Mouse (Mus musculus) embryo, embryonic 11 days (tissue): Measurements from ENCODE around the gene Tmem52.

Experiments used
- DNase-seq: peaks from one replicate; pipeline ENCODE4 v3.0.0-alpha.2; 2015

The Tmem52 gene

DNA sequence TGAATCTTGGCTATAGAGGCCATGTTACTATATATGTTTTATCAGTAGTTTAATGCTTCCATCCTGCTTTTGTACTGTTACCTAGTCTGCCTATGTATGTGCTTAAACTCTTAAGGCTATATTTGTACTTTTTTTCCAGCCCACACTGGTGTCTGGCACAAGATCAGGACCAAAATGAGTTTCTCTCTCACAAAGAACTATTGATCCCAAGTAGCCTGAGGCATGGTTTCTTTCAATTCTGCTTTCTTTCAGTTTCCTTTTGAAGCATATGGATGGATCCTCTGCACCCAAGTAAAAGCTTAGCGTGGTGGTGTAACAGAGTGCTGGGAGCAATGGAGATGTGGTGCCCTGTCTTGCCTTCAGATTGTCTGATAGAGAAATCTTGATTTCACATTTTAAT is 42.1 kb downstream of the Tmem52 start:
- no peak for DNase-seq

DNA sequence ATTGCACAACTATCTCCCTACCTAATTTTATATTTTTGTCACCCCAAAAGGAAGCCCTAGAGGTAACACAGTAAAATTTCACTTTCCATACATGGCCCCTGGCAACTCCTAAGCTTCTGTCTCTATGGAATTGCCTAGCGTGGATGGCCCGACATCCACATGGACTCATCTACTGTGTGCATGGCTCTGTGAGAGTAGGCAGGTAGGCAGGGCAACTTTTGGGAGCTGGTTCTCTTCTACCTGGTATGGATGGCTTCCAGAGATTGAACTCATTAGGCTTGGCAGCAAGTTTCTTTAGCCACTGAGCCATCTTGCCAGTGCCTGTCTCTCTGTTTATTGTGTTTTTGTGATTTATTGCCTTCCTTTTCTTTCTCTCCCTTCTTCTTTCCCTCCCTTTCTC is 45.9 kb downstream of the Tmem52 start:
- DNase-seq, result no peak

DNA sequence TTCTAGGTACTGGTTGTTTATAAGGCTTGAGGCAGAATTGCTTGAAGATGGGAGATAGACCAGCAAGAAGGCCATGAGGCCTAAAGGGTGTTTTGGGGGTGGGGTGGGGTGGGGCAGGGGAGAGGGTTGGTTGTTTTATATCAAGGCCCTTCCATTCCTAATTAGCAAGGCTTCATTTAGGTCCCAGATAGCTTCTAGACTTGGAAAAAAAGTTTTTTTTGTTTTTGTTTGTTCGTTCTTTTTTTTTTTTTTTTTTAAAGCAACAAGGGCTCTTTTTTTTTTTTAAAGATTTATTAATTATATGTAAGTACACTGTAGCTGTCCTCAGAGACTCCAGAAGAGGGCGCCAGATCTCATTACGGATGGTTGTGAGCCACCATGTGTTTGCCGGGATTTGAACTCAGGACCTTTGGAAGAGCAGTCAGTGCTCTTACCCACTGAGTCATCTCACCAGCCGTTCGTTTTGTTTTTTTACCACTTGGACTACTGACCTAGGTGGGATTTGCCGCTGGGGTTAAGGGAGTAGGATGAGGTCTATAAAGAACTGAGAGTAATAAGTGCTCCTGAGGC is 49.1 kb downstream of the Tmem52 start:
- DNase-seq, result no peak
